Mouse (Mus musculus) G1E (cell line): ENCODE measurements around the gene Tk1.

Source experiments
- CTCF ChIP-seq: IDR thresholded peaks from 2 replicates; pipeline ENCODE4 v1.5.1; 2012; ENCODE audit warnings: low read depth, low read length, inconsistent platforms, mixed read lengths
- TAL1 ChIP-seq: conservative IDR thresholded peaks from 2 replicates; pipeline ENCODE4 v1.6.1; 2012; ENCODE audit warnings: low read depth, low read length, inconsistent platforms, mixed read lengths

DNA sequence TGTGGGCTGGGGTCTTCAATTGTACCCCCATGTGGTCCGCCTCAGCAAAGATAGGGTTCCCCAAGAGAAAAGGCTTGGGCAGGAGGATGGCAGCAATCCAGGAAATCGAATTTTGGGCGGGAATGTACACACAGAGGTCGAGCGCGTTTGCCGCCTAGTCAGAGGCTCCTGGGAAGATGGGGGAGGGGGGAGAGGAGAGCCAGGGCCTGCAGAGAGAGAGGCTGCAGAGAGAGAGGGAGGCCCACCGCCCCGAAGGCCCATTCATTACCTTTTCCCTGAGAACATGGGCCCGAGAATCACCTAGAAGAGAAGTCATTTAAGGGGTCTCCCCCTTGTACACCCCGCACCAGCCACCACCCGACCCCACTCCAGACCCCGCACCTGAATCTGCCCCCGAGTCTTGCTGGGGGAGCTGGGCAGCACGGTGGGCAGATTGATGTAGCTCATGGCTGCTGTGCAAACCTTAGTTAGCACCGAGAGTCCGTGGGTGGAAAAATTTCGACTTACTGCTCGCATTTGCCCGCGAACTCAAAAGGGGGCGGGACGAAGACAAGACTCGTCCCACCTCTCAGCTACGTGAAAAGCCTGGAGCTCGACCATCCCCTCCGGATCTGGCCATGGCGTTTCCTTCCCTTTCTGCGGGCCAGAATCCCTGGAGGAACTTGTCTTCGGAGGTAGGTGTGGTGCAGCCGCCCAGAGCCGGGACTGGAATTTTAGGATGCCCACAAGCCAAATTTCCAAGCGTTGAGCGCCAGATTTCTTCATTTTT lies at the start of gene Tk1, which contains the start of gene Afmid:
- TF ChIP-seq CTCF (no peak), TAL1 (no peak)
